Mouse (Mus musculus): Measurements from ENCODE around the gene Bcorl1. TPM values are rescaled to one million over a fixed set of nuclear protein-coding genes. Genes with fewer than 3 reads are reported as not detected.
A peak's percentile ranks its signal among the peaks of the same experiment; 100 is the strongest.

The Bcorl1 gene
- total and polyA plus RNA-seq, 3 experiments = 3.0 to 12.2 (median 6.0) TPM

GRCm38 (mm10) chrX:48317444-48317843 lies 23.7 kb upstream of the Bcorl1 start:
- ATAC-seq (ENCODE audit: extremely low read depth, insufficient number of reproducible peaks, low FRiP score, poor library complexity, severe bottlenecking) = no peak
- 0 out of 2 replicates have a peak, but pooled peaks cover 3% of the 10 kb centered on the region for H3K27me3 ChIP-seq (ENCODE audit: insufficient read depth, low read length)
- no peaks in the 10 kb centered on the region for H3K36me3 ChIP-seq (replicated peaks)
- H3K9me3 ChIP-seq (replicated peaks) = no peaks in the 10 kb centered on the region
- DNase-seq (ENCODE audit: low spot score) = no peak
- H3K4me3 ChIP-seq (ENCODE audit: low read depth, low read length) = no peak overlapping the region
- TF ChIP-seq CTCF (IDR thresholded peaks at IDR 0.05; ENCODE audit: low read depth, low read length) (no peak), GATA2 (IDR thresholded peaks at IDR 0.05; ENCODE audit: borderline replicate concordance, low read depth, low read length) (no peak), GATA1 (IDR thresholded peaks at IDR 0.05; ENCODE audit: borderline replicate concordance, low read length) (no peak), POLR2AphosphoS5 (IDR thresholded peaks at IDR 0.05; ENCODE audit: insufficient replicate concordance, low read depth, low read length) (no peak), TAL1 (conservative IDR thresholded peaks at IDR 0.05; ENCODE audit: low read depth, low read length) (no peak)
- peaks cover 35% of the 10 kb centered on the region for H3K4me1 ChIP-seq (ENCODE audit: insufficient read depth, low read depth, low read length)

DNA sequence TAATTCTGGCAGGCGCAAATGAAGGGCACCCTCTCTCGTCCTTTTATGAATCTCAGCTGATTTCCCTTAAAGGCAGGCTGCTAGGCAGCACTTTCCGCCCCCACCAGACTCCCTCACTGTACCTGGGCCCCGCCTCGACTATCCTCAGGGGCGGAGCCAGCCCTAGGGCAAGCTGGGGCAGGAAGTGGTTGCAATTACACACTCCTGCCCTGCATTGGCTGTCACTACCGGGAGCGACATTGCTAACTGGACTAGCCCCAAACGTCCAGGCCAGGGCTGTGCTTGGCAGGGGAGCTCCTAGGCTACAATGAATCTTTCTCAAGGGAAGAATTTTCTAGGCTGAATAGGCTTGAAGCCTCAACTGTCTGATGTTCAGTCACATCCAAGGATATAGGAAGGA lies 23.0 kb upstream of the Bcorl1 start:
- peak overlapping the region; percentile 33; the same call in 1 of the 2 replicates for H3K4me3 ChIP-seq (ENCODE audit: low read depth, low read length)
- ATAC-seq (ENCODE audit: extremely low read depth, insufficient number of reproducible peaks, low FRiP score, poor library complexity, severe bottlenecking) (peak; percentile 69; the same call in 1 of the 2 replicates), DNase-seq (ENCODE audit: low spot score) (no peak)
- 0 out of 2 replicates have a peak, but pooled peaks cover 3% of the 10 kb centered on the region for H3K27me3 ChIP-seq (ENCODE audit: insufficient read depth, low read length)
- no peaks in the 10 kb centered on the region for H3K36me3 ChIP-seq (replicated peaks)
- no peak for TF ChIP-seq GATA1 (IDR thresholded peaks at IDR 0.05; ENCODE audit: borderline replicate concordance, low read length)
- no peak for TF ChIP-seq CTCF (IDR thresholded peaks at IDR 0.05; ENCODE audit: low read depth, low read length)
- no peak for TF ChIP-seq GATA2 (IDR thresholded peaks at IDR 0.05; ENCODE audit: borderline replicate concordance, low read depth, low read length)
- TF ChIP-seq TAL1 (conservative IDR thresholded peaks at IDR 0.05; ENCODE audit: low read depth, low read length) = no peak
- TF ChIP-seq POLR2AphosphoS5 (IDR thresholded peaks at IDR 0.05; ENCODE audit: insufficient replicate concordance, low read depth, low read length) = no peak
- H3K9me3 ChIP-seq (replicated peaks) = no peaks in the 10 kb centered on the region
- H3K4me1 ChIP-seq (ENCODE audit: insufficient read depth, low read depth, low read length) = peaks cover 35% of the 10 kb centered on the region

DNA sequence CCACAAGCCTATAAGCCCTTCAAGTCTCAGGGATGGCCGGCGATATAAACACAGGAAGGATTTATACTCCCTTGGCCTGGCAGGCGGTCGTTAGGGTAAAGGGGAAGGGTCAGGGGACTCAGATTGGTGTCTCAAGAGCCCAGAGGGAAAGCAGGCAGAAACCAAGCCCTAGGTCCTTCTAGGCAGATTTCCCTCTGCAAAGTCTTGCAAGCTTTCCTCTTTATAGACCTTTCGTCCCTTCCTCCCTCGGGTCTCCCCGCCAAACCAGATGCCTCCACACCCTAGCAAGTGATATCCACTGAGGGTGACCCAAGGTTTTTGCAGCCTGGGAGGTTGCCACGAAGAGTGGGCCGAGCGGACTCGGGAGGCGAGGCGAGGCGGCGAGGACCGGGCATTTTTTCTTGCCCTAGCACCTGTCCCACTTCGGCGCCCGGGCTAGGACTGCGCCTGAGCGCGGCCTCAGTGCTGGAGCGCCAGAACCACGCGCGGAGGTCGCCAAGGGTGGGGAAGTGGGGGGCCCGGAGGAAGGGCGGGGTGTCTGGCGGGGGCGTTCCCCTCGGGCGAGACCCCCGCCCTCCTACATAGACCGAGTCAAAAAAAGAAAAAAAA lies 613 bp upstream of the Bcorl1 start:
- peaks cover 48% of the 10 kb centered on the region for H3K27me3 ChIP-seq (ENCODE audit: insufficient read depth, low read length)
- no peaks in the 10 kb centered on the region for H3K36me3 ChIP-seq (replicated peaks)
- no peak for ATAC-seq (ENCODE audit: extremely low read depth, insufficient number of reproducible peaks, low FRiP score, poor library complexity, severe bottlenecking)
- DNase-seq (ENCODE audit: low spot score) = no peak
- H3K9me3 ChIP-seq (replicated peaks) = no peaks in the 10 kb centered on the region
- TF ChIP-seq CTCF (IDR thresholded peaks at IDR 0.05; ENCODE audit: low read depth, low read length) = no peak
- TF ChIP-seq GATA1 (IDR thresholded peaks at IDR 0.05; ENCODE audit: borderline replicate concordance, low read length) = no peak
- no peak for TF ChIP-seq POLR2AphosphoS5 (IDR thresholded peaks at IDR 0.05; ENCODE audit: insufficient replicate concordance, low read depth, low read length)
- no peak for TF ChIP-seq GATA2 (IDR thresholded peaks at IDR 0.05; ENCODE audit: borderline replicate concordance, low read depth, low read length)
- no peak for TF ChIP-seq TAL1 (conservative IDR thresholded peaks at IDR 0.05; ENCODE audit: low read depth, low read length)
- peaks cover 28% of the 10 kb centered on the region for H3K4me1 ChIP-seq (ENCODE audit: insufficient read depth, low read depth, low read length)
- no peak overlapping the region for H3K4me3 ChIP-seq (ENCODE audit: low read depth, low read length)

- H3K4me1 ChIP-seq (ENCODE audit: insufficient read depth, low read depth, low read length) = peaks cover 34% of the 10 kb centered on the region
- H3K4me3 ChIP-seq (ENCODE audit: low read depth, low read length) = peak overlapping the region; percentile 66; the same call in 1 of the 2 replicates
- no peaks in the 10 kb centered on the region for H3K36me3 ChIP-seq (replicated peaks)
- no peaks in the 10 kb centered on the region for H3K9me3 ChIP-seq (replicated peaks)
- peaks cover 59% of the 10 kb centered on the region for H3K27me3 ChIP-seq (ENCODE audit: insufficient read depth, low read length)
- ATAC-seq (ENCODE audit: extremely low read depth, insufficient number of reproducible peaks, low FRiP score, poor library complexity, severe bottlenecking) (no peak), DNase-seq (ENCODE audit: low spot score) (no peak)
- TF ChIP-seq POLR2AphosphoS5 (IDR thresholded peaks at IDR 0.05; ENCODE audit: insufficient replicate concordance, low read depth, low read length) (no peak), GATA1 (IDR thresholded peaks at IDR 0.05; ENCODE audit: borderline replicate concordance, low read length) (no peak), GATA2 (IDR thresholded peaks at IDR 0.05; ENCODE audit: borderline replicate concordance, low read depth, low read length) (no peak), CTCF (IDR thresholded peaks at IDR 0.05; ENCODE audit: low read depth, low read length) (no peak)
These were observed 533 bp downstream of the Bcorl1 start for GRCm38 (mm10) chrX:48341621-48342161.

DNA sequence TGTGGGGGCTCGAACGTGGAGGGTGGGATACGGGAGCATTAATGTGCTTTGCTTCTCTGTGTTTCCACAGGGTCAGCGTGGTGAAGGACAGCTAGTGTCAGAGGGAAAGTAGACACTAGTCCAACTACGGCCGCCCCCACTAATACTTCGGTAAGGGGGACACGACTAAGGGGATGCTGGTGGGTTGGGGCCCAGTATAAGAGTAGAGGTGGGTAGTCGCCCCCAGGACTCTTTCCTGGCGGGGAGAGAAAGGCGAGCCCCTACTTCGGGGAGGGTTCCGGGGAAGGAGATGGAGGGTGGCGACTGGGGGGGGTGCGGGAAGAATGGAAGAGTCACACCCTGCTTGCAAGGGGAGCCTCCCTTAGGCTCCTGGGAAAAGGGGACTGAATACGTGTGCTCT lies 1.6 kb downstream of the Bcorl1 start:
- H3K9me3 ChIP-seq (replicated peaks) = no peaks in the 10 kb centered on the region
- peak overlapping the region; percentile 71; the same call in 1 of the 2 replicates for H3K4me3 ChIP-seq (ENCODE audit: low read depth, low read length)
- ATAC-seq (ENCODE audit: extremely low read depth, insufficient number of reproducible peaks, low FRiP score, poor library complexity, severe bottlenecking) (no peak), DNase-seq (ENCODE audit: low spot score) (no peak)
- peaks cover 65% of the 10 kb centered on the region for H3K27me3 ChIP-seq (ENCODE audit: insufficient read depth, low read length)
- H3K36me3 ChIP-seq (replicated peaks) = no peaks in the 10 kb centered on the region
- TF ChIP-seq CTCF (IDR thresholded peaks at IDR 0.05; ENCODE audit: low read depth, low read length) (no peak), GATA2 (IDR thresholded peaks at IDR 0.05; ENCODE audit: borderline replicate concordance, low read depth, low read length) (no peak), GATA1 (IDR thresholded peaks at IDR 0.05; ENCODE audit: borderline replicate concordance, low read length) (no peak), TAL1 (conservative IDR thresholded peaks at IDR 0.05; ENCODE audit: low read depth, low read length) (no peak), POLR2AphosphoS5 (IDR thresholded peaks at IDR 0.05; ENCODE audit: insufficient replicate concordance, low read depth, low read length) (no peak)
- H3K4me1 ChIP-seq (ENCODE audit: insufficient read depth, low read depth, low read length) = peaks cover 34% of the 10 kb centered on the region

DNA sequence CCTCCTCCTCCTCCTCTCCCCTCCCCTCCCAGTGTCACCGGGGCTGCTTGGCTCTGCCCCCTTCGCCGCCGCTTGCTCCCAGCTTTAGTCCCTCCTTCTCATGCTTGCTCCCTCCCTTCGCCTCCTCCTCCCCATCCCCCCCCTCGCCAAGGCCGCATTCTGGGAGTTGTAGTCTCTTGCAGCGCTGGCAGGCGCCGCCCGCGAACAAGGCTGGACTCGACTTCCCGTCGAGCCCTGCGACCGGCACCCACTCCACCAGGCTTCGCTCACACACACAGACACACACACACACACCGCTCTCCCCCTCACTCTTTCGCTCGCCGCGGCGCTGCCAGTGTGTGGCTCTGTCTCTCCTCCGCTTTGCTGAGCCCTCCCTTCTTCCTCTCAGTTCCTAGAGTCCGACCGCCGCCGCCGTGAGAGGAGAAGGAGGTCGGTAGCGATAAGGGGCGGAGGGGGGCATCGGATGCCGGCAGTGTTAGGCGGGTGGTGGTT lies 2.3 kb downstream of the Bcorl1 start:
- peak overlapping the region; percentile 71 for H3K4me3 ChIP-seq (ENCODE audit: low read depth, low read length)
- H3K36me3 ChIP-seq (replicated peaks) = no peaks in the 10 kb centered on the region
- peak; percentile 90 for ATAC-seq (ENCODE audit: extremely low read depth, insufficient number of reproducible peaks, low FRiP score, poor library complexity, severe bottlenecking)
- DNase-seq (ENCODE audit: low spot score) = peak; percentile 73
- no peak for TF ChIP-seq TAL1 (conservative IDR thresholded peaks at IDR 0.05; ENCODE audit: low read depth, low read length)
- TF ChIP-seq GATA2 (IDR thresholded peaks at IDR 0.05; ENCODE audit: borderline replicate concordance, low read depth, low read length) = no peak
- TF ChIP-seq CTCF (IDR thresholded peaks at IDR 0.05; ENCODE audit: low read depth, low read length) = no peak
- TF ChIP-seq GATA1 (IDR thresholded peaks at IDR 0.05; ENCODE audit: borderline replicate concordance, low read length) = no peak
- no peak for TF ChIP-seq POLR2AphosphoS5 (IDR thresholded peaks at IDR 0.05; ENCODE audit: insufficient replicate concordance, low read depth, low read length)
- H3K27me3 ChIP-seq (ENCODE audit: insufficient read depth, low read length) = peaks cover 61% of the 10 kb centered on the region
- H3K9me3 ChIP-seq (replicated peaks) = no peaks in the 10 kb centered on the region
- peaks cover 34% of the 10 kb centered on the region for H3K4me1 ChIP-seq (ENCODE audit: insufficient read depth, low read depth, low read length)

All from G1E (cell line).